Comparison of ENCODE assay signal across 13 mouse cellular contexts in the genomic region with DNA sequence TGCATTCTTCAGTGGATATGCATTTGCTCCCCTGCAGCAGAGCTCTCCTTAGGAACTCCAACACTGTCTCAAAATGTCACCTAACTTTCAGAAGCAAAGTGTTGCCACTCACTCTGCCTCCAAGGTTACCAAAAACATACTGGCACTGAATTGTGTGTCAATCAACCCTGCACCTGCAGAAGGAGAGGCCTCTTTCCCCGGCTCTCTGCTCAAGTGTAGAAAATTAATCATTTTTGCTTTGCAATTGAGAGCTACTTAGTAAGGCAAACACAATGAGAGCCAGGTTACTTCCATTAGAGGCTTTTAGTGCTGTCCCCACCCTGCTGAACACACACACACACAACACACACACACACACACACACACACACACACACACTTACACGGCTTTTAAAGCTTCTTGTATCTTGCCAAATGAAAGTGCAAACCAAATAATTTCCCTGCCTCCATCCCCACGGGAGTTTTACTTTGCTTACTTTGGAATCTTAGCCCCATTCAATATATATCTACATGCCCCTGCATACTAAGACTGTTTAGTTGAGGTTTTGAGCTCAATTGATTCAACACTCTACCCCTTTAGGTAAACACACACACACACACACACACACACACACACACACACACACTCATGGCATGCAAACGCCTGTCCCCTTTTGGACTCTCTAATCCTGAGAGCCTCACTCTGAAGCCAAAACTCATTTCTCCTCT. TPM values are rescaled to one million over a fixed set of nuclear protein-coding genes. Genes with fewer than 3 reads are reported as not detected.
DNase-seq lines count a peak whose midpoint lies in the region; ATAC-seq and TF ChIP-seq lines count a peak whose summit lies in the region.
"Had no signal": no experiment of that assay in that cellular context is flagged by ENCODE, and none has a peak within 500 bp of the region (broad histone marks: within the 10 kb centered on the region; RNA-seq: fewer than 3 reads in every experiment).

No protein-coding gene starts in this region.

- peaks cover 17% of the 10 kb centered on the region for H3K4me1 ChIP-seq in heart, embryonic 13.5 days
- H3K4me1 ChIP-seq in cortical plate, adult 2 months (ENCODE audit: control insufficient read depth, insufficient read depth, low read length), result no peaks in the 10 kb centered on the region
- H3K4me1 ChIP-seq in neural tube, embryonic 14.5 days (ENCODE audit: control insufficient read depth, insufficient read depth, low read length), result no peaks in the 10 kb centered on the region; the same call in 1 of the 2 replicates
- H3K4me1 ChIP-seq: liver, embryonic 13.5 days had no signal

- TF ChIP-seq POLR2A in cortical plate, adult 2 months (IDR thresholded peaks at IDR 0.05; ENCODE audit: extremely low read depth, insufficient read depth, low read length), result no peak

- no peak overlapping the region for H3K9ac ChIP-seq in heart, embryonic 13.5 days
- H3K9ac ChIP-seq in neural tube, embryonic 14.5 days (replicated peaks; ENCODE audit: low read depth, low read length), result peak overlapping the region; percentile 76; the same call in 1 of the 2 replicates
- H3K9ac ChIP-seq: liver, embryonic 13.5 days had no signal

- H3K4me3 ChIP-seq in heart, embryonic 13.5 days, result peak overlapping the region; percentile 72
- peak overlapping the region; percentile 40 for H3K4me3 ChIP-seq in cortical plate, adult 2 months (ENCODE audit: insufficient read depth, low read length)
- H3K4me3 ChIP-seq in neural tube, embryonic 14.5 days (ENCODE audit: low read depth, low read length), result peak overlapping the region; percentile 68
- H3K4me3 ChIP-seq: liver, embryonic 13.5 days had no signal

- no peaks in the 10 kb centered on the region for H3K36me3 ChIP-seq in heart, embryonic 13.5 days
- H3K36me3 ChIP-seq in neural tube, embryonic 14.5 days (ENCODE audit: control insufficient read depth, insufficient read depth, low read length), result no peaks in the 10 kb centered on the region
- H3K36me3 ChIP-seq: liver, embryonic 13.5 days had no signal

- TF ChIP-seq CTCF in cortical plate, adult 2 months (IDR thresholded peaks at IDR 0.05; ENCODE audit: extremely low read depth, insufficient read depth, low read length), result no peak

- no peak for DNase-seq in heart, postnatal 4 days
- DNase-seq in lung, adult 18-20 months, result peak; percentile 38 to 59
- no peak for DNase-seq in layer of hippocampus, adult 9-10 months (ENCODE audit: low spot score)
- no peak for DNase-seq in urinary bladder, adult 2 months (ENCODE audit: low spot score)
- DNase-seq: kidney, postnatal 25 days; liver, embryonic 13.5 days had no signal

- ATAC-seq in heart, embryonic 13.5 days (ENCODE audit: extremely low read depth, insufficient number of reproducible peaks, low FRiP score, low TSS enrichment), result no peak
- no peak for ATAC-seq in neural tube, embryonic 14.5 days (ENCODE audit: low read depth)
- no peak for ATAC-seq in monocyte, adult 5-6 weeks (replicated peaks; ENCODE audit: insufficient number of reproducible peaks, low FRiP score, low TSS enrichment, poor library complexity, severe bottlenecking)

- H3K27me3 ChIP-seq in heart, embryonic 13.5 days (replicated peaks), result peaks cover 29% of the 10 kb centered on the region
- peaks cover 7% of the 10 kb centered on the region; the same call in 1 of the 2 replicates for H3K27me3 ChIP-seq in neural tube, embryonic 14.5 days (ENCODE audit: control insufficient read depth, insufficient read depth, low read length)
- H3K27me3 ChIP-seq: CH12.LX had no signal

- WGBS in heart, embryonic 13.5 days, result 50% methylated on average over 4 of the region's 4 CpGs
- WGBS in neural tube, embryonic 14.5 days, result 41% methylated on average over 4 of the region's 4 CpGs

- H3K9me3 ChIP-seq in heart, embryonic 13.5 days, result no peaks in the 10 kb centered on the region
- H3K9me3 ChIP-seq in neural tube, embryonic 14.5 days (ENCODE audit: control insufficient read depth, low read length), result no peaks in the 10 kb centered on the region
- H3K9me3 ChIP-seq: liver, embryonic 13.5 days had no signal

- H3K4me2 ChIP-seq in heart, embryonic 13.5 days, result peak overlapping the region; percentile 93
- peak overlapping the region; percentile 84 for H3K4me2 ChIP-seq in neural tube, embryonic 14.5 days (ENCODE audit: low read depth, low read length)
- H3K4me2 ChIP-seq: liver, embryonic 13.5 days had no signal

- no peak overlapping the region for H3K27ac ChIP-seq in heart, embryonic 13.5 days (replicated peaks)
- H3K27ac ChIP-seq in cortical plate, adult 2 months (ENCODE audit: insufficient read depth, low read length), result no peak overlapping the region
- H3K27ac ChIP-seq in neural tube, embryonic 14.5 days (ENCODE audit: low read depth, low read length), result no peak overlapping the region
- H3K27ac ChIP-seq: liver, embryonic 13.5 days had no signal

RNA-seq across cellular contexts. Expression of a gene that starts 2.4 kb away (rescaled TPM):
- polyA plus RNA-seq in heart, embryonic 13.5 days (2015; fragmentation: Nextera tagmentation; extraction: Ambion mirVana), result 1.3 and 1.5 TPM in 2 replicates
- total RNA-seq in heart, postnatal 4 days (2021), result under 1 TPM; 0.50 to 0.79 TPM
- polyA plus RNA-seq in cortical plate, adult 2 months (2012; rRNA removed), result 5.9 and 7.3 TPM in 2 replicates
- polyA plus RNA-seq in neural tube, embryonic 14.5 days (2014; fragmentation: Nextera tagmentation; extraction: Ambion mirVana), result 34.6 and 35.8 TPM in 2 replicates
- not detected in 3 replicates for total RNA-seq in monocyte, adult 5-6 weeks (2017)
- polyA plus RNA-seq in urinary bladder, adult 2 months (2012; rRNA removed), result 0.01 TPM in 1 of 2 replicates, not detected in the other
- total RNA-seq: CH12.LX; neutrophil, adult 5-6 weeks had no signal
- polyA plus RNA-seq: testis, adult 2 months had no signal

Comparison
In these comparisons a context has a peak if more than half of its experiments do, and no peak if none do; other contexts are left out.
1. DNase-seq: peak in lung, adult 18-20 months (2 of 2); none in heart, postnatal 4 days (single experiment), layer of hippocampus, adult 9-10 months (single experiment) and urinary bladder, adult 2 months (single experiment).
2. Peak in every context shown above with its lines, with median percentiles within 50 percentile points of each other: H3K4me3 ChIP-seq.